Mouse (Mus musculus) embryonic stem cell, embryonic (primary cell): ENCODE results near the gene Sec24a.
"Not testable (repeated sequence)": the region's sequence is repeated elsewhere in the genome, so short reads cannot be mapped to it uniquely, and the experiment has no call there.

Experiments
- CTCF ChIA-PET, 4 experiments: fragments of 300-600 bp in 2 of 4; fragments of 350-600 bp in 2 of 4; sonication (Branson Sonifier 250); formaldehyde crosslinking; loops; one replicate each; lab custom pipeline; 2022; ENCODE audit warnings: inconsistent platforms in 2 of 4; lab: Charles Lee
- POLR2A ChIA-PET, 4 experiments: fragments of 300-600 bp in 2 of 4; fragments of 350-600 bp in 2 of 4; sonication (Branson Sonifier 250); formaldehyde crosslinking; loops; one replicate each; lab custom pipeline; 2022; ENCODE audit warnings: antibody characterized with exemption in 4 of 4, inconsistent platforms in 1 of 4; lab: Charles Lee

The Sec24a gene

DNA sequence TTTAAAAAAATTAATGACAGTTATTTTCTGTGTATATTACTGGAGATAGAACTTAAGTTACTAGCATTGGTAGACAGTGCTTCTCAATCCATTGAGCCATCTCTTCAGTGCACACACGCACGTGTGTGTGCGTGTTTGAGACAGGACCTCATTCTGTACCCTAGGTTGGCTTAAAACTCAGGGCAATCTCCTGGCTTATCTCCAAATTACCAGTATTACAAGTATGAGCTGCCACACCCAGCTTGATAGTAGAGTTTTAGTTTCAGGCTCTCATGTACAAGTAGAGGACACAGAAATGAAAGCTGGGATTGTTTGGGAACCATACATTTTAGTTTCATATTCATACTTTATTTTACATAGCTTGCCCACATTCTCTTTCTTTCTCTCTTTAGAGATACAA is 22.7 kb downstream of the Sec24a start:
- ChIA-PET POLR2A (interaction anchor here in 2 of 4 experiments (0.9 to 2.8 kb wide), 7 partner anchors 10 to 135 kb away, joined by 3 to 13 read pairs (median 4); partner anchors contain the start of genes 0610009B22Rik (in 2 of the 2) and Hnrnpab (in 1 of the 2)), CTCF (interaction anchor here in 1 of 4 experiments (1.2 to 1.5 kb wide), 2 partner anchors 11 to 38 kb away, joined by 3 to 4 read pairs; no protein-coding TSS in a partner anchor)

GRCm38 (mm10) chr11:51738651-51739403 is 24.6 kb downstream of the Sec24a start:
- CTCF ChIA-PET = no interaction called here
- POLR2A ChIA-PET = interaction anchor here in 1 of 4 experiments (1.5 to 1.8 kb wide), 3 partner anchors 14 to 132 kb away, joined by 4 to 7 read pairs (median 4); partner anchors contain the start of genes Hnrnpab and Sar1b

DNA sequence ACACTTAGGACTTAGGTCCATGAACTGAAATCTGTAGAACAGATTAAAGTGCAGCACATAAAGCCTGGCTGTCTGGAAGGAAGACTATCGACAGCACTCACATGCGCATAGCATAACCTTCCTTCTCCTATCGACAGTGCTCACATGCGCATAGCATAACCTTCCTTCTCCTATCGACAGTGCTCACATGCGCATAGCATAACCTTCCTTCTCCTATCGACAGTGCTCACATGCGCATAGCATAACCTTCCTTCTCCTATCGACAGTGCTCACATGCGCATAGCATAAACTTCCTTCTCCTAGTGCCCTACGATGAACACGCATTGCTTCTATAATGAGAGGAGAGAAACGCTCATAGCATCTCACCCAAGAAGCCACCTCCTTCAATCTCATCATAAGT is 29.2 kb downstream of the Sec24a start:
- POLR2A ChIA-PET, CTCF ChIA-PET: not testable (repeated sequence)

GRCm38 (mm10) chr11:51732883-51733282 is 30.6 kb downstream of the Sec24a start:
- POLR2A ChIA-PET = interaction anchor here in 2 of 4 experiments (0.7 to 1.1 kb wide), 5 partner anchors 18 to 127 kb away, joined by 3 to 7 read pairs (median 3); partner anchors contain the start of gene 0610009B22Rik (in 1 of the 2)
- CTCF ChIA-PET = interaction anchor here in 1 of 4 experiments (0.8 kb wide), 1 partner anchor 29 kb away, joined by 3 read pairs; no protein-coding TSS in a partner anchor

DNA sequence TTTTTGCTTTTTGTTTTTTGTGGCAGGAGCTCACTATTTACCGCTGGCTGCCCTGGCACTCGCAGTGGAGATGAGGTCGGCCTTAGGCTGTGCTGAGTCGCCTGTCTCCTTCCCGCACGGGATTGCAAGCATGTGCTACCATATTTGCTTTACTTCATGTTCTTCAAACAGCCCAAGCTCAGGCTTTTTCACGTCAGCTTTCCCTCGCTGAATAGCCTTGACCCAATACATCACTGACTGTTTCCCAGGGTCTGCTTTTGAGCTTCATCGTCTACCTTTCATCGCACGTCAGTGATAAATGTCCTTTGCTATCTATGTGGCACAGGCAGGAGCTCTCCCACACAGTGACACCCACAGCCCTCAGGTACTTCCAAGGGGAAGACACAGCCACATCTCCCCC is 42.4 kb downstream of the Sec24a start:
- ChIA-PET CTCF (interaction anchor here in 1 of 4 experiments (1.1 kb wide), 1 partner anchor 97 kb away, joined by 3 read pairs; no protein-coding TSS in a partner anchor), POLR2A (interaction anchor here (0.5 to 2.1 kb wide), 15 partner anchors 9 to 259 kb away, joined by 3 to 12 read pairs (median 4); partner anchors contain the start of genes 0610009B22Rik (in 2 of the 4), Sar1b (in 2 of the 4), Sec24a (in 2 of the 4) and Hnrnpab (in 1 of the 4))

- POLR2A ChIA-PET = interaction anchor here in 3 of 4 experiments (0.5 to 3.2 kb wide), 16 partner anchors 8 to 139 kb away, joined by 3 to 14 read pairs (median 4); partner anchors contain the start of genes 0610009B22Rik (in 2 of the 3), Hnrnpab (in 2 of the 3), Phykpl (in 1 of the 3) and Sar1b (in 1 of the 3)
Observed at GRCm38 (mm10) chr11:51707080-51707479, 56.4 kb downstream of the Sec24a start.

DNA sequence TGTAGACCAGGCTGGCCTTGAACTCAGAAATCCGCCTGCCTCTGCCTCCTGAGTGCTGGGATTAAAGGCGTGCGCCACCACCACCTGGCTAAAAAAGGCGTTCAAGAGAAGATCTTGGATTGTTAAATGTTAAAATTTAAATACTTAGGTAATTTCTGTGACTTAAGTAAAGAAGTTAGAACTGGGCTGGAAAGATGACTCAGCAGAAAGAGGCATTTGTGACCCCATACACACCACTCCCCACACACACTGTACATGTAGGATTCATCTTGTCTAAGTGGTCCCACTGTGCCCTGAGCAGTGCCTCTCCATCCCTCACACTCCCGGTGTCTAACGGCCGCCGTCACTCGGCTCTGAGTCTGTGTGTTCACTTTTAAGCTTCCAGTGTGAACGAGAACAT is 57.0 kb downstream of the Sec24a start:
- CTCF ChIA-PET = interaction anchor here in 1 of 4 experiments (0.6 to 1.2 kb wide), 3 partner anchors 19 to 600 kb away, joined by 3 to 4 read pairs (median 3); no protein-coding TSS in a partner anchor
- POLR2A ChIA-PET = interaction anchor here in 3 of 4 experiments (0.6 to 3.2 kb wide), 10 partner anchors 8 to 138 kb away, joined by 3 to 14 read pairs (median 4); partner anchors contain the start of genes 0610009B22Rik (in 2 of the 3) and Hnrnpab (in 2 of the 3)

More at GRCm38 (mm10) chr11:51707080-51707479, 56.4 kb downstream of the Sec24a start:
- CTCF ChIA-PET = interaction anchor here in 1 of 4 experiments (0.6 to 1.2 kb wide), 3 partner anchors 20 to 599 kb away, joined by 3 to 4 read pairs (median 3); no protein-coding TSS in a partner anchor

- POLR2A ChIA-PET = interaction anchor here (0.7 to 9.7 kb wide), 99 partner anchors 9 to 1326 kb away, joined by 3 to 189 read pairs (median 5); partner anchors contain the start of genes 0610009B22Rik (in 4 of the 4), Hnrnpab (in 3 of the 4), Nhp2 (in 3 of the 4) and Phykpl (in 3 of the 4)
- CTCF ChIA-PET = interaction anchor here (0.5 to 3.1 kb wide), 60 partner anchors 11 to 716 kb away, joined by 3 to 50 read pairs (median 4); partner anchors contain the start of genes 0610009B22Rik (in 3 of the 4), Sar1b (in 2 of the 4), Col23a1 (in 1 of the 4) and D930048N14Rik (in 1 of the 4)
Observed at GRCm38 (mm10) chr11:51703379-51703998, 59.9 kb downstream of the Sec24a start.

- POLR2A ChIA-PET = interaction anchor here (0.7 to 9.7 kb wide), 87 partner anchors 8 to 1325 kb away, joined by 3 to 189 read pairs (median 5); partner anchors contain the start of genes 0610009B22Rik (in 4 of the 4), Hnrnpab (in 3 of the 4), Nhp2 (in 3 of the 4) and Phykpl (in 3 of the 4)
- CTCF ChIA-PET = interaction anchor here (0.6 to 3.1 kb wide), 32 partner anchors 11 to 580 kb away, joined by 3 to 50 read pairs (median 4); partner anchors contain the start of genes 0610009B22Rik (in 3 of the 4), Col23a1 (in 1 of the 4), D930048N14Rik (in 1 of the 4) and N4bp3 (in 1 of the 4)
Observed at GRCm38 (mm10) chr11:51702831-51703230, 60.6 kb downstream of the Sec24a start.

GRCm38 (mm10) chr11:51694984-51695383 is 68.5 kb downstream of the Sec24a start:
- ChIA-PET POLR2A (interaction anchor here in 2 of 4 experiments (0.6 to 8.2 kb wide), 6 partner anchors 7 to 532 kb away, joined by 3 to 170 read pairs (median 6); no protein-coding TSS in a partner anchor), CTCF (interaction anchor here in 1 of 4 experiments (0.6 kb wide), 1 partner anchor 1119 kb away, joined by 5 read pairs; no protein-coding TSS in a partner anchor)

DNA sequence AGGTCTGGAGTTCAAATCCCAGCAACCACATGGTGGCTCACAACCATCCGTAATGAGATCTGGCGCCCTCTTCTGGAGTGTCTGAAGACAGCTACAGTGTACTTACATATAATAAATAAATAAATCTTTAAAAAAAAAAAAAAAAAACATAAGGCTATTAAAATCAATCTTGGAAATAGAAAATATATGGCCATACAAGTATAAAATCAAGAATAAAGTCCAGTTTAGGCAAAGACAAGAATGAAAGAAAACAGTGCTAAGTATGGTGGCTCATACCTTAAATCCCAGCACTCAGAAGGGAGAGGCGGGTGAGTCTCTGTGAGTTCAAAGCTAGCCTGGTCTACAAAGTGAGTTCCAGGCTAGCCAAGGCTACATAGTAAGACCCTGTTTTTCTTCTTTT is 72.8 kb downstream of the Sec24a start:
- ChIA-PET CTCF (interaction anchor here in 3 of 4 experiments (0.6 to 6.0 kb wide), 5 partner anchors 9 to 128 kb away, joined by 6 to 50 read pairs (median 11); no protein-coding TSS in a partner anchor), POLR2A (interaction anchor here in 3 of 4 experiments (0.9 to 14.7 kb wide), 20 partner anchors 9 to 116 kb away, joined by 3 to 450 read pairs (median 52); partner anchors contain the start of genes Hnrnpab (in 3 of the 3), Nhp2 (in 2 of the 3), D930048N14Rik (in 1 of the 3) and N4bp3 (in 1 of the 3))

DNA sequence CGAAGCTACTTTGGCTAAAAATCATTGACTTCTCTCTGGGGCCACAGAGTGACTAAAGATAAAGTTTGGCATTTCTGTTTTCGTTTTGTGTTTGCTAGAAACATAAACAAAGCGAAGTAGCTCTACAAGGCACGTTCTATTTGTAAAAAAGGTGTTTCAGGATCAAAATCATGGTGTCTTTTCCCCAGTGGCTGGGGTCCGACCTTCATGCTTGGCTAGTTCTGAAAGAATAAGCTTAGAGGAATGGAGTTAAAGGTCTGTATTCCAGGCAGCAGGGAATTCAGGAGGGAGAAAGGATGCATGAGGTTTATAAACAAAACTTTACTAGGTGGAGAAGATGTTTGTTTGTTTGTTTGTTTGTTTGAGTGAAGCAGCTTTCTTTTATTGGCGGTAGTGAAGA is 74.1 kb downstream of the Sec24a start:
- ChIA-PET POLR2A (interaction anchor here (0.6 to 14.7 kb wide), 106 partner anchors 8 to 534 kb away, joined by 3 to 450 read pairs (median 7); partner anchors contain the start of genes Hnrnpab (in 4 of the 4), D930048N14Rik (in 3 of the 4), N4bp3 (in 3 of the 4) and Nhp2 (in 3 of the 4)), CTCF (interaction anchor here (0.6 to 6.0 kb wide), 20 partner anchors 8 to 1560 kb away, joined by 3 to 50 read pairs (median 4); partner anchors contain the start of genes Col23a1 (in 1 of the 4), Hnrnpab (in 1 of the 4), Nhp2 (in 1 of the 4) and Phykpl (in 1 of the 4))

GRCm38 (mm10) chr11:51688330-51689328 is 74.8 kb downstream of the Sec24a start, which contains the start of gene 0610009B22Rik:
TSS of gene 0610009B22Rik (minus strand) at chr11:51688874.
- ChIA-PET POLR2A (interaction anchor here (0.6 to 14.7 kb wide), 177 partner anchors 8 to 1575 kb away, joined by 3 to 450 read pairs (median 5); partner anchors contain the start of genes Hnrnpab (in 4 of the 4), Phykpl (in 4 of the 4), D930048N14Rik (in 3 of the 4) and N4bp3 (in 3 of the 4)), CTCF (interaction anchor here (0.6 to 6.0 kb wide), 35 partner anchors 9 to 1561 kb away, joined by 3 to 50 read pairs (median 3); partner anchors contain the start of genes Phykpl (in 2 of the 4), Cdkn2aipnl (in 1 of the 4), Col23a1 (in 1 of the 4) and D930048N14Rik (in 1 of the 4))

- CTCF ChIA-PET = interaction anchor here (0.5 to 2.8 kb wide), 83 partner anchors 8 to 486 kb away, joined by 3 to 76 read pairs (median 6); partner anchors contain the start of genes Phykpl (in 3 of the 4), Nhp2 (in 2 of the 4), Rmnd5b (in 2 of the 4) and Col23a1 (in 1 of the 4)
Observed at GRCm38 (mm10) chr11:51681976-51682374, 81.5 kb downstream of the Sec24a start.

More at GRCm38 (mm10) chr11:51681976-51682374, 81.5 kb downstream of the Sec24a start:
- POLR2A ChIA-PET = interaction anchor here (0.7 to 14.7 kb wide), 51 partner anchors 6 to 142 kb away, joined by 3 to 450 read pairs (median 7); partner anchors contain the start of genes Hnrnpab (in 4 of the 4), Nhp2 (in 3 of the 4), Rmnd5b (in 3 of the 4) and Phykpl (in 2 of the 4)
